Mouse (Mus musculus): Measurements from ENCODE around the gene Selenbp2.

DNA sequence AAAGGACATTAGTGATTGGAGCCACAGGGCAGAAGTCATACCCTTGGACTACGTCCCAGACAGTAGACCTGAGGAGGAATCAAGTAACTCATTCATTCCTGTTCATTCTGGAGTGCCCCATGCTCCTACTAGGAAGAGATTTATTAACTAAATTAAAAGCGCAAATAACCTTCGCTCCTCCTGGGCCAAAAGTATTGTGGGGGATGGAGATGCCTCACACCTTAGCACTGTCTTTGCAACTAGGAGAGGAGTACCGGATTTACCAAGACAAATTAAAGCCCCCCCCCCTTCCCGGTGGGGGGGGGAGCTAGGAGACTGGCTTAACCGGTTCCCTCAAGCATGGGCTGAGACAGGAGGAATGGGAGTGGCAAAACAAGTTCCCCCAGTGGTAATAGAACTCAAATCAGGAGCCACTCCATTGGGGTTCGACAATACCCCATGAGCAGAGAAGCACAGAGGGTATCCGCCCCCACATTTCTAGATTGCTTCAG is 14.0 kb upstream of the Selenbp2 start:
- no peak for TF ChIP-seq CTCF (IDR thresholded peaks at IDR 0.05; ENCODE audit: control insufficient read depth, insufficient read depth, insufficient read length)
- TF ChIP-seq USF1 (IDR thresholded peaks at IDR 0.05; ENCODE audit: low read depth) = no peak
- TF ChIP-seq MYOD1 (IDR thresholded peaks at IDR 0.05; ENCODE audit: control insufficient read depth, insufficient read length, low read depth) = no peak
- no peak for TF ChIP-seq MYOG (IDR thresholded peaks at IDR 0.05; ENCODE audit: control insufficient read depth, extremely low read depth, insufficient read length)
- TF ChIP-seq CEBPB (IDR thresholded peaks at IDR 0.05; ENCODE audit: low read depth) = no peak
